ENCODE assay signal across 13 mouse cellular contexts in genomic region chr9:96738563-96739355, GRCm38 (mm10).
"Had no signal": no experiment of that assay in that cellular context is flagged by ENCODE, and none has a peak within 500 bp of the region (broad histone marks: within the 10 kb centered on the region; RNA-seq: fewer than 3 reads in every experiment).

No protein-coding gene starts in this region.

- DNase-seq: kidney, postnatal 10 days; kidney, postnatal 4 days; left cerebral cortex, postnatal 4 days; lung, adult 18-20 months; retina, postnatal 1 day; right cerebral cortex, postnatal 4 days; thymus, postnatal 36 days had no signal

- H3K27ac ChIP-seq: limb, embryonic 13.5 days; liver, embryonic 14.5 days; midbrain, embryonic 12.5 days; neural tube, embryonic 13.5 days had no signal

- H3K4me3 ChIP-seq: limb, embryonic 13.5 days; midbrain, embryonic 12.5 days; neural tube, embryonic 13.5 days; stomach, embryonic 15.5 days had no signal

- H3K4me2 ChIP-seq: limb, embryonic 13.5 days; midbrain, embryonic 12.5 days; neural tube, embryonic 13.5 days; stomach, embryonic 15.5 days had no signal

- H3K9me3 ChIP-seq: limb, embryonic 13.5 days; midbrain, embryonic 12.5 days; neural tube, embryonic 13.5 days; stomach, embryonic 15.5 days had no signal

- H3K36me3 ChIP-seq: limb, embryonic 13.5 days; midbrain, embryonic 12.5 days; neural tube, embryonic 13.5 days; stomach, embryonic 15.5 days had no signal

- H3K9ac ChIP-seq: limb, embryonic 13.5 days; liver, embryonic 14.5 days; midbrain, embryonic 12.5 days; neural tube, embryonic 13.5 days; stomach, embryonic 15.5 days had no signal

- H3K27me3 ChIP-seq: limb, embryonic 13.5 days; midbrain, embryonic 12.5 days; neural tube, embryonic 13.5 days; stomach, embryonic 15.5 days had no signal

- ATAC-seq: midbrain, embryonic 16.5 days had no signal
